Mouse (Mus musculus) forebrain, embryonic 14.5 days (tissue): Measurements from ENCODE around the gene Gm49388. TPM values are rescaled to one million over a fixed set of nuclear protein-coding genes. Genes with fewer than 3 reads are reported as not detected.
"Not testable (repeated sequence)": the region's sequence is repeated elsewhere in the genome, so short reads cannot be mapped to it uniquely, and the experiment has no call there.

ENCODE experiments used
- ATAC-seq: fragments of 200-750 bp; cut with Nextera tagmentation; 2 replicates; pipeline ENCODE4 v1.8.0; 2017; ENCODE audit warnings: mild to moderate bottlenecking, moderate library complexity
- DNase-seq: peaks from one replicate; pipeline ENCODE4 v3.0.0-alpha.2; 2015; ENCODE audit warnings: low spot score
- H3K27ac ChIP-seq: fragments of 300-500 bp; sonication (generic); 2 replicates; pipeline ENCODE4 v1.5.1; 2014; ENCODE audit warnings: low read depth, mild to moderate bottlenecking, control low read depth, low read length, moderate library complexity
- H3K27me3 ChIP-seq: fragments of 300-500 bp; sonication (generic); replicated peaks from 2 replicates; pipeline ENCODE4 v1.6.1; 2014; ENCODE audit warnings: low read length, control low read depth, mixed read lengths; ENCODE audit not compliant: control insufficient read depth, insufficient read depth
- H3K36me3 ChIP-seq: fragments of 300-500 bp; sonication (generic); 2 replicates; pipeline ENCODE4 v1.6.1; 2014; ENCODE audit warnings: low read length, control low read depth; ENCODE audit not compliant: control insufficient read depth, insufficient read depth
- H3K4me1 ChIP-seq: fragments of 300-500 bp; sonication (generic); 2 replicates; pipeline ENCODE4 v1.6.1; 2014; ENCODE audit warnings: antibody characterized with exemption, low read length, control low read depth; ENCODE audit not compliant: control insufficient read depth, insufficient read depth
- H3K4me2 ChIP-seq: fragments of 300-500 bp; sonication (generic); 2 replicates; pipeline ENCODE4 v1.6.1; 2014; ENCODE audit warnings: mild to moderate bottlenecking, control low read depth, low read length
- H3K4me3 ChIP-seq: fragments of 300-500 bp; sonication (generic); 2 replicates; pipeline ENCODE4 v1.5.1; 2014; ENCODE audit warnings: low read depth, low read length, control low read depth
- H3K9ac ChIP-seq: fragments of 300-500 bp; sonication (generic); 2 replicates; pipeline ENCODE4 v1.6.1; 2014; ENCODE audit warnings: mild to moderate bottlenecking, low read length, control low read depth, moderate library complexity
- H3K9me3 ChIP-seq: fragments of 300-500 bp; sonication (generic); replicated peaks from 2 replicates; pipeline ENCODE4 v1.6.1; 2016; ENCODE audit warnings: low read length, control low read depth, mixed read lengths; ENCODE audit not compliant: control insufficient read depth
- WGBS: fragments of 180-500 bp; shearing (Covaris S2); extraction: QIAGEN DNeasy Blood & Tissue Kit; methylation state at CpG from one replicate; pipeline ENCODE4 v1.1.7; 2014; 5-methylcytosine and 5-hydroxymethylcytosine counted together
- polyA plus RNA-seq: library from polyadenylated mRNA; unstranded; fragments of >200 nt; fragmentation: Nextera tagmentation; extraction: Ambion mirVana; gene quantifications from 2 replicates; pipeline ENCODE4 v1.2.1, GENCODE M21; 2014

Gene Gm49388
- polyA plus RNA-seq, 1 experiment from 2014 or later: not detected

- WGBS: 74% methylated on average over 5 of the region's 5 CpGs
- DNase-seq: peak; percentile 11
Observed at GRCm38 (mm10) chr7:127771262-127771661, 14.1 kb upstream of the Gm49388 start.

GRCm38 (mm10) chr7:127772080-127772479 is 13.3 kb upstream of the Gm49388 start:
- Histone ChIP-seq H3K4me2 (no peak overlapping the region), H3K9me3 (no peaks in the 10 kb centered on the region), H3K27ac (no peak overlapping the region), H3K27me3 (no peaks in the 10 kb centered on the region), H3K4me3 (no peak overlapping the region), H3K4me1 (peaks cover 21% of the 10 kb centered on the region; the same call in 1 of the 2 replicates), H3K36me3 (peaks cover 14% of the 10 kb centered on the region), H3K9ac (no peak overlapping the region)
- ATAC-seq: no peak
- no peak for DNase-seq
- WGBS: 96% methylated on average over 3 of the region's 3 CpGs

More at GRCm38 (mm10) chr7:127771262-127771661, 14.1 kb upstream of the Gm49388 start:
- H3K4me3 ChIP-seq: no peak overlapping the region
- peaks cover 22% of the 10 kb centered on the region for H3K36me3 ChIP-seq
- no peak overlapping the region for H3K9ac ChIP-seq
- H3K27me3 ChIP-seq: no peaks in the 10 kb centered on the region
- no peak for ATAC-seq
- H3K4me1 ChIP-seq: peaks cover 21% of the 10 kb centered on the region; the same call in 1 of the 2 replicates
- H3K9me3 ChIP-seq: no peaks in the 10 kb centered on the region
- no peak overlapping the region for H3K27ac ChIP-seq
- H3K4me2 ChIP-seq: peak overlapping the region; percentile 80; the same call in 1 of the 2 replicates

- no peak overlapping the region for H3K27ac ChIP-seq
- no peak overlapping the region for H3K4me2 ChIP-seq
- H3K4me1 ChIP-seq: peaks cover 21% of the 10 kb centered on the region; the same call in 1 of the 2 replicates
- ATAC-seq (no peak), DNase-seq (no peak)
- H3K36me3 ChIP-seq: peaks cover 9% of the 10 kb centered on the region
- H3K9ac ChIP-seq: no peak overlapping the region
- 96% methylated on average over 1 of the region's 1 CpGs for WGBS
- no peak overlapping the region for H3K4me3 ChIP-seq
- H3K27me3 ChIP-seq: no peaks in the 10 kb centered on the region
- H3K9me3 ChIP-seq: no peaks in the 10 kb centered on the region
Observed at GRCm38 (mm10) chr7:127772557-127772956, 12.9 kb upstream of the Gm49388 start.

- Histone ChIP-seq H3K36me3 (peaks cover 4% of the 10 kb centered on the region; the same call in 1 of the 2 replicates), H3K27ac (no peak overlapping the region), H3K9me3 (no peaks in the 10 kb centered on the region), H3K4me2 (no peak overlapping the region), H3K4me1 (peaks cover 28% of the 10 kb centered on the region), H3K9ac (no peak overlapping the region), H3K27me3 (no peaks in the 10 kb centered on the region), H3K4me3 (no peak overlapping the region)
- ATAC-seq (no peak), DNase-seq (peak; percentile 75)
- WGBS: 48% methylated on average over 9 of the region's 9 CpGs
Observed at GRCm38 (mm10) chr7:127773664-127774384, 11.6 kb upstream of the Gm49388 start.

GRCm38 (mm10) chr7:127775837-127776236 is 9.6 kb upstream of the Gm49388 start:
- H3K4me3 ChIP-seq: peak overlapping the region; percentile 96
- ATAC-seq: not testable (repeated sequence)
- WGBS: 77% methylated on average over 7 of the region's 7 CpGs

GRCm38 (mm10) chr7:127776426-127776825 is 9.0 kb upstream of the Gm49388 start, which contains the start of gene Setd1a:
TSS of gene Setd1a (plus strand) at chr7:127776670.
- DNase-seq (peak; percentile 92), ATAC-seq (peak; percentile 76)
- Histone ChIP-seq H3K36me3 (peaks cover 30% of the 10 kb centered on the region), H3K4me1 (peaks cover 9% of the 10 kb centered on the region), H3K4me2 (peak within 1 kb of the TSS; percentile 82), H3K4me3 (peak within 1 kb of the TSS; percentile 96), H3K9me3 (no peaks in the 10 kb centered on the region), H3K9ac (peak within 1 kb of the TSS; percentile 90), H3K27ac (peak within 1 kb of the TSS; percentile 96), H3K27me3 (no peaks in the 10 kb centered on the region)
- WGBS: under 1% methylated on average over 23 of the region's 23 CpGs

More at GRCm38 (mm10) chr7:127775837-127776236, 9.6 kb upstream of the Gm49388 start:
- Histone ChIP-seq H3K4me2 (peak overlapping the region; percentile 82), H3K9ac (peak overlapping the region; percentile 90), H3K36me3 (peaks cover 24% of the 10 kb centered on the region), H3K4me1 (peaks cover 11% of the 10 kb centered on the region), H3K27ac (peak overlapping the region; percentile 96; the same call in 1 of the 2 replicates)
- H3K9me3 ChIP-seq, H3K27me3 ChIP-seq, DNase-seq: not testable (repeated sequence)

GRCm38 (mm10) chr7:127776878-127777473 is 8.4 kb upstream of the Gm49388 start:
- DNase-seq: peak; percentile 98
- Histone ChIP-seq H3K4me2 (peak overlapping the region; percentile 82), H3K4me3 (peak overlapping the region; percentile 96), H3K9ac (peak overlapping the region; percentile 90), H3K27ac (peak overlapping the region; percentile 96), H3K27me3 (no peaks in the 10 kb centered on the region), H3K4me1 (peaks cover 9% of the 10 kb centered on the region), H3K36me3 (peaks cover 36% of the 10 kb centered on the region), H3K9me3 (no peaks in the 10 kb centered on the region)
- 1% methylated on average over 62 of the region's 70 CpGs for WGBS
- ATAC-seq: peak; percentile 94

GRCm38 (mm10) chr7:127777474-127778266 is 7.7 kb upstream of the Gm49388 start:
- Histone ChIP-seq H3K4me1 (peaks cover 9% of the 10 kb centered on the region), H3K4me3 (peak overlapping the region; percentile 96), H3K27me3 (no peaks in the 10 kb centered on the region), H3K4me2 (peak overlapping the region; percentile 82), H3K27ac (peak overlapping the region; percentile 96), H3K36me3 (peaks cover 43% of the 10 kb centered on the region), H3K9ac (peak overlapping the region; percentile 90), H3K9me3 (no peaks in the 10 kb centered on the region)
- peak; percentile 45 for ATAC-seq
- peak; percentile 56 for DNase-seq
- 3% methylated on average over 57 of the region's 66 CpGs for WGBS
